Mouse (Mus musculus) frontal cortex, adult (tissue): ENCODE measurements around the gene Esrp2.
A peak's percentile ranks its signal among the peaks of the same experiment; 100 is the strongest.

Source experiments
- ATAC-seq: cut with Nextera tagmentation; 2 replicates; pipeline ENCODE4 v1.9.2; 2017; ENCODE audit warnings: mild to moderate bottlenecking, moderate library complexity, mixed read lengths; ENCODE audit not compliant: low TSS enrichment

Esrp2 gene

DNA sequence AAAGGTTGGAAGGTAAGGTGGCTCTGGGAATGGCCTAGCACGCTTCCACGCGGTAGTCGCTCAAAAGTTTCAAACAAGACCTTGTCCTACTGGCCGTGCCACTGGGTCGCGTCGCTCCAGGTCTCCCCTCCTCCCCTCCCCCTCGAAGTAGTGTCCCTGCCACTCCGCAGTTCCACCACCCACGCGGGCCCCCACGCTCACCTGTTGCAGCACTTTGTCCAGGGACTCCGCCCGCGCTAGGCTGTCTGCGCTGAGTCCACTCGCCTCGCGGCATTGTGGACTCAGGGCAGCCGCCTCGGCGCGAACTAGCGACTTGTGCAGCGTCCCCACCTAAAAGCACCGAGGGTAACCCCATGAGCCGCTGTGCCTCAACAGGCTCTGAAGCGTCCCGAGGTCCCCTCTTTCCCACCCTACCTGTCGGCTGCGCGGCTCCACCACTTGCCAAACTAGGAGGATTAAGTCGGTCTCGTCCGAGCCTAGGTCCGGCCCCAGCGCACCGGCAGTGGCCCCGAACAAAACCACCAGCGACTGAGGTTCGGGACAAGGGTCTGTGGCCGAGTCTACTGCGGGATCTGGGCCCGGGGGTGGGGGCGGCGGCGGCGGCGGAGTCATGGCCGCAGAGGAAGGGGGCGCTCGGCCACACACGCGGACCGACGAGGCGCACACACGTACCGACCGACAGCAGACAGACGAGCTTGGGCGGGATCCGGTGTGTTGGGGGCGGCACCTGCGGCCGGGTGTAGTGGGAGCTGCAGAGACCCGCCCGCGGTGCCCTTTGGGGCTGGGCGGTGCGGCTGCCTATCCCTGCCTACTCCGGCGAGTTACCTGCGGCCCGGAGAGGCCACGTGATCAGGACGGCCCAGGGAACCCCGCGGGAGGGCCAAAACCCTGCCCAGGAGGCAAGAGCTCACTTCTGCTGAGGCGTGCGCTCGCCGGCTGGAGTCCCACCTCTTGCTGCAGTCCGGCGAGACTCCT, at the start of gene Esrp2:
TSS of gene Esrp2 (minus strand) at position 819 of the 975 bp plus-strand sequence.
- no peak for ATAC-seq

- ATAC-seq, result no peak
Observed at GRCm38 (mm10) chr8:106186394-106186793, 49.6 kb upstream of the Esrp2 start.

- ATAC-seq, result peak; percentile 80
Observed at GRCm38 (mm10) chr8:106185628-106186270, 49.0 kb upstream of the Esrp2 start.

GRCm38 (mm10) chr8:106178428-106178827, 41.7 kb upstream of the Esrp2 start:
- ATAC-seq, result no peak

DNA sequence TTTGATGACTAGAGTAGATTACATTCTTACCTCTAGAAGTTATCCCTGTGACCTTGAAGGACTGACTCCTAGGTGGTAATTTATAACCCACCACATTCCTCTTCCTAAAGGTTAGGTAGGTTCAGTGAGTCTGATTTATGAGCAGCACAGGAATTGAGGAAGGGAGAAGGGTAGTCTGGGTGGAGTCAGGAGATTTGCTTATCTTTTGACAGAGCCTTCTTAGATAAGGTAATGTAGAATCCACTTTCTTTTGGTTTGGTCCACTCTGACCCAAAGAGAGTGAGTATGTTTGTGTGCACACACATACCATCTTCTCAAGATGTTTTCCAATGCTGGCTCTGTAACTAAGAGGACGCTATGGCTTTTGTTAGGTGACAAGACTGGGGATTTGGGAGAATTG, 40.8 kb upstream of the Esrp2 start:
- ATAC-seq, result no peak

GRCm38 (mm10) chr8:106176891-106177290, 40.1 kb upstream of the Esrp2 start:
- no peak for ATAC-seq

GRCm38 (mm10) chr8:106173566-106173965, 36.8 kb upstream of the Esrp2 start:
- no peak for ATAC-seq

DNA sequence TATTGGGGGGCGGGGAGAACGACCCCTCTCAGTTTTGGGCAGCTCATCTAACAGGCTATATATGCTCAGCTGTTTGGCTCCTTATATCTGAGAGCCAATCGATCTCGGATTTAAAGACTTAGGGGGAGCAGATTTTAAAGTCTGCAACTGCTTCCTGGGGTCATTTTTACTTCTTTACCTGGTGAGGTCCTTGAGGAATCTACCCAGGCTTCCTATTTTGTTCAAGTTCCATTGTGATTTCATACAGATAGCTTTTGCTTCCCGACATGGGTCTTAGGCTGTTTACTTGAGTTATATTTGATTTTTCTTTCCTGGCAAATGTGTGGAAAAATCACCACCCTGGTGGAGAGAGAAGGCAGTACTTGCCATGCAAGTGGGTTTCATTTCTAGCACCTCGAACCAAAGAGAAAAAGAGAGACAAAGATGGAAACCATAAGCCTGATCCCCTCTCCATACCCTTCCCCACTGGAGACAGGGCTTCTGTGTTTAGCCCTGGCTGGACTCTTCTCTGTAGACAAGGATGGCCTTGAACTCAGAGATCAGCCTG, 33.2 kb upstream of the Esrp2 start:
- no peak for ATAC-seq

DNA sequence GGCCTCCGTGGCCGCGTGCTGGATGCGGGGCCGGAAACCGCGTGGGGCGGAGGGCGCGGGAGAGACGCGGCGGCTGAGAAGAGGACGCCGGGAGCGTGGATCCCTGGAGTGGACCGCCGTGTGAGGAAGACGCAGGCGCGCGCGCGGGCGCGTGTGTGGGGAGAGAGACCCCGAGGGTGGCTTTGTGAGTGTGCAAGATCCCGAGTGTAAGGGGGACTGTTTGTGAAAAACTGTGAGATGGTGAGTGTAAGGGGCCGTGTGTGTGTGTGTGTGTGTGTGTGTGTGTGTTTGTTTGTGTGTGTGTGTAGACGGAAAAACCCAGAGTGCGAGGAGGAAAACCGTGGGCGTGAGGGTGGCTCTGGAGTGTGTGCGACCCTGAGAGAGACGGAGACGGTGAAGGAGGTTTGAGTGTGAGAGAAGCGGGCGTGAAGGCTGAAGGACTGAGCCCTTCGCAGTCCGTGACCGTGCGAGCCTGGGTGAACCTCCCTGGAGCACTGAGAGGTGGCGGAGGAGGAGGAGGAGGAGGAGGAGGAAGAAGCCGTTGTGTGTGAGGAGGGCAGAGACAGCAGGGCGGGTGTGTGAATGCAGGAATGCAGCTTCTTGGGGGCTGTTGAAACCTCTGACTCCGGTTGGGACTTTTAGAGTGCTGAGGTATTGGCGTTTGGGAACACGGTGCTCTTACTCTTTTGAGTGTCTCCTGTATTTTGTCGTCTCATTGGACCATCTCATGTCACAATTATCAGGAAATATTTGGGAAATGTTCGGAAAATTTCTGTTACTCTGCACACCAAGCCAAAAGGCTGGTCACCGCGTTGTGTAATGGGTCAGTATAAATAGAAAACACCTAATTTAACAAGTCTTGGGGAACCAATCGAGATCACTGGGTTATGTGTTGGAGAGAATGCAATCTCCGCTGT, 32.5 kb upstream of the Esrp2 start:
- ATAC-seq, result peak; percentile 78

DNA sequence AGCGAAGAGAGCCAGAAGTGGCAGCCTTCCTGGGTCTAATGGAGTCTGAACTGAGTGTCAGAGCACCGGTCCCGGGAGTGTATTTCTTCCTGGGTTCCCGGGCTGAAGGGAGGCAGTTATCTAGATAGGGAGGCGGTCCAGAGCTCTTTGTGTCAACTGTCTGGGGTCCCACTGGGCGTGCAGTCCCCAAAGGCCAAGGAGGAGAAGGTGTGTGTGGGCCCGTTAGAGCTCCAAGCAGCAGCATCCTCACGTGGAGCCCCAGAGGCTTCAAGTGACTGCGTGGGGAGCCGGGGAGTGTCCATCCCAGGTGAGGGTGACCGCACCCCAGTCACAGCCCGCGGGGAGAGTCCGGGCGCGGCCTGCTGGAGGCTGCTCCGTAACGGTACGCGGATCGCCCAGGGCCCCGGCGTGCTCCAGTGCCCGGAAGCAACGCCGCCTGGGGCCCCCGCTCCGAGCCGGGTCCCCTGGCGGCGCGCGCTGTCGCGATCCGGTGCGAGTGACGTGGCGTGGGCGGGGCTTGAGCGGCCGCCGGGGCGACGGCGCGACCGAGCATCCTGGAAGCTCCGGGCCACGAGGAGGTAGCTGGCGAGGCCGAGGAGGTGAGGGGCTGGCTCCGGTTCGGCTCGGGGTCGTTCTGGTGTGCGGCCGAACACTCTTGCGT, 31.7 kb upstream of the Esrp2 start, which contains the start of gene Slc7a6:
TSS of gene Slc7a6 (plus strand) at position 502 of the 661 bp plus-strand sequence.
- peak; percentile 82 for ATAC-seq

- no peak for ATAC-seq
Observed at GRCm38 (mm10) chr8:106165460-106165859, 28.7 kb upstream of the Esrp2 start.

DNA sequence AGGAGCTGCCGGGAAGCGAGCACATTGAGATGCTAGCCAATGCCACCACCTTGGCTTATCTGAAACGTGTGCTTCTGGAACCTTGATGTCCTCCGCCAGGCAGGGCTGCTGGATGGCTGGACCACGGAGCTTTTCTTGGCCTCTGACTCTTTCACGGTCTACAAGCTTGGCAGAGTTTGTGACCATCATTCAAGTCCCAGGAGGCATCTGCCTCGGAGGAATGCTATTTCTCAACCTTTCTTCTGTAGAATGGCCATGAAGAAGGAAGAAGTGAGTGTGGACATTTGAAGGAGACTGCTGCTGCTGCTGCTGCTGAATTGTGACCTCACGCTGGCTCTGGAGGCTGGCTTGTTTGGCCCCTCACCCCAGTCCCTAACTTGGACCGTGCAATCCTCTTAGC, 26.5 kb upstream of the Esrp2 start:
- ATAC-seq, result no peak

GRCm38 (mm10) chr8:106159876-106160275, 23.1 kb upstream of the Esrp2 start:
- ATAC-seq, result no peak

GRCm38 (mm10) chr8:106158381-106158780, 21.6 kb upstream of the Esrp2 start:
- ATAC-seq, result no peak

- ATAC-seq, result no peak
Observed at GRCm38 (mm10) chr8:106157419-106157818, 20.6 kb upstream of the Esrp2 start.

DNA sequence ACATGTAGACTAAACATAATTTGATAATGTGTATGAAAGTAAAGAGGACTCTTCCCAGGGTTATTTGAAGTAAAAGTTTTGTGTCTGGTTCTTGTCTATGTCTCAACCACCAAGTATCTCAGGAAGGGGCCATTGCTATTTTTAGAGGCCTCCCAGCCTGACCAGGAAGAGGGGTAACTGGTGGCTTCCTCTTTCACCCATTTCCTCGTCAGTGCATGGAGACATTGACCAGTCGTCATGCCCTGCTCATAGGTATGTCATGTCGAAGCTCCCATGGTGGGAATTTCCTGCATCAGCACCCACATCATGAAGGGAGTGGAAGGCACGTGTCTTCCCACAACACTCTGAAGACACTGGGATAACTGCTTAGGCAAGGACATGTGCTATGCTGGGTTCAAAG, 16.1 kb upstream of the Esrp2 start:
- no peak for ATAC-seq

- no peak for ATAC-seq
Observed at GRCm38 (mm10) chr8:106151041-106151440, 14.3 kb upstream of the Esrp2 start.

GRCm38 (mm10) chr8:106150653-106151000, 13.9 kb upstream of the Esrp2 start:
- no peak for ATAC-seq

DNA sequence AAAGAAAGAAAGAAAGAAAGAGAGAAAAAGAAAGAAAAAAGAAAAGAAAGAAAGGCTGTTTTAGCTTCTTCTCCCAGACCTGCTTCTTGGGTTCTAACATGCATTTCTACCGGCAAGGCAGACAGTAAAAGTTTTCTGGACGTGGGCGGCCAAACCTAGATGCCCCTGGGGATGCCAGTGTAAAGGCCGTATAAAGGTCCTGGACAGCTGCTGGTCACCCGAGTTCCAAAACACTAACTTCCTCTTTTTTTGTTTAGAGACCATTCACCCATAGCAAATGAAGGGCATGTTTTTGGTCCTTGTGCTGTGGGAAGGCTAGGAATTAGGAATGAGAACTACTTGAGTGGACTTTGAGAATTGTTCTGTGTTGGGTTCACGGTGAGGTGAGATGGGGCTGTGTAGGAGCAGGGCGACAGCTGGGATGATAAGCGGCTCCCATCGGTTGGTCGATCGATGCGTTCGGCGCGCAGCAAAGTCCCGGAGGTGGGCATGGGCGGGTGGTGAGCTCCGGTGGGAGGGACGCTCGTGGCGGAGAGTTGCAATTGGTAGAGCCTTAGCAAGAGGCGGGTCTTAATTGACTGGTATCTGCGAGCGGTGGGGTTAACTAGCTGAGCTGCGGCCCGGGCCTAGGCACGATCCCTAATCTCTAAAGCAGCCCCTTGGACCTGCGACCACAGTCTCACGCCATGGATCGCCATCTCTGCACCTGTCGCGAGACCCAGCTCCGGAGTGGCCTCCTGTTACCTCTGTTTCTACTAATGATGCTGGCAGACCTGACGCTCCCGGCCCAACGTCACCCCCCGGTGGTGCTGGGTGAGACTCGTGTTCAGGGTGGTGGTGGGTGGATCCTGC, 13.3 kb upstream of the Esrp2 start, which contains the start of gene Pla2g15:
TSS of gene Pla2g15 (plus strand) at position 599 of the 852 bp plus-strand sequence.
- peak; percentile 99 for ATAC-seq

GRCm38 (mm10) chr8:106149025-106149424, 12.3 kb upstream of the Esrp2 start:
- no peak for ATAC-seq
